Mouse (Mus musculus) heart, embryonic 13.5 days (tissue): ENCODE measurements around the gene Numb. TPM values are rescaled to one million over a fixed set of nuclear protein-coding genes. Genes with fewer than 3 reads are reported as not detected.

ENCODE experiments used
- ATAC-seq: fragments of 200-750 bp; cut with Nextera tagmentation; 2 replicates; pipeline ENCODE4 v1.8.0; 2017; ENCODE audit warnings: moderate TSS enrichment; ENCODE audit not compliant: insufficient number of reproducible peaks, low FRiP score, low TSS enrichment; ENCODE audit errors: extremely low read depth
- H3K27ac ChIP-seq: fragments of 300-500 bp; sonication (generic); replicated peaks from 2 replicates; pipeline ENCODE4 v1.5.1; 2015; ENCODE audit warnings: moderate library complexity, mild to moderate bottlenecking, inconsistent platforms
- H3K27me3 ChIP-seq: fragments of 300-500 bp; sonication (generic); replicated peaks from 2 replicates; pipeline ENCODE4 v1.6.1; 2015; ENCODE audit warnings: mild to moderate bottlenecking, inconsistent platforms
- H3K36me3 ChIP-seq: fragments of 300-500 bp; sonication (generic); 2 replicates; pipeline ENCODE4 v1.6.1; 2015; ENCODE audit warnings: mild to moderate bottlenecking, inconsistent platforms
- H3K4me1 ChIP-seq: fragments of 300-500 bp; sonication (generic); 2 replicates; pipeline ENCODE4 v1.6.1; 2015; ENCODE audit warnings: inconsistent platforms
- H3K4me2 ChIP-seq: fragments of 300-500 bp; sonication (generic); 2 replicates; pipeline ENCODE4 v1.6.1; 2015; ENCODE audit warnings: inconsistent platforms, mild to moderate bottlenecking, moderate library complexity
- H3K4me3 ChIP-seq: fragments of 300-500 bp; sonication (generic); 2 replicates; pipeline ENCODE4 v1.5.1; 2015; ENCODE audit warnings: moderate library complexity, mild to moderate bottlenecking, inconsistent platforms
- H3K9ac ChIP-seq: fragments of 300-500 bp; sonication (generic); 2 replicates; pipeline ENCODE4 v1.6.1; 2015; ENCODE audit warnings: inconsistent platforms, mild to moderate bottlenecking, moderate library complexity
- H3K9me3 ChIP-seq: fragments of 300-500 bp; sonication (generic); 2 replicates; pipeline ENCODE4 v1.6.1; 2016; ENCODE audit warnings: inconsistent platforms
- WGBS: fragments of 180-500 bp; shearing (Covaris S2); methylation state at CpG from one replicate; pipeline ENCODE4 v1.1.7; 2015; ENCODE audit warnings: mixed read lengths; 5-methylcytosine and 5-hydroxymethylcytosine counted together
- polyA plus RNA-seq: library from polyadenylated mRNA; unstranded; fragments of >200 nt; fragmentation: Nextera tagmentation; extraction: Ambion mirVana; gene quantifications from 2 replicates; pipeline ENCODE4 v1.2.1, GENCODE M21; 2015

Gene Numb
- polyA plus RNA-seq, result 28.1 and 32.2 TPM in 2 replicates

DNA sequence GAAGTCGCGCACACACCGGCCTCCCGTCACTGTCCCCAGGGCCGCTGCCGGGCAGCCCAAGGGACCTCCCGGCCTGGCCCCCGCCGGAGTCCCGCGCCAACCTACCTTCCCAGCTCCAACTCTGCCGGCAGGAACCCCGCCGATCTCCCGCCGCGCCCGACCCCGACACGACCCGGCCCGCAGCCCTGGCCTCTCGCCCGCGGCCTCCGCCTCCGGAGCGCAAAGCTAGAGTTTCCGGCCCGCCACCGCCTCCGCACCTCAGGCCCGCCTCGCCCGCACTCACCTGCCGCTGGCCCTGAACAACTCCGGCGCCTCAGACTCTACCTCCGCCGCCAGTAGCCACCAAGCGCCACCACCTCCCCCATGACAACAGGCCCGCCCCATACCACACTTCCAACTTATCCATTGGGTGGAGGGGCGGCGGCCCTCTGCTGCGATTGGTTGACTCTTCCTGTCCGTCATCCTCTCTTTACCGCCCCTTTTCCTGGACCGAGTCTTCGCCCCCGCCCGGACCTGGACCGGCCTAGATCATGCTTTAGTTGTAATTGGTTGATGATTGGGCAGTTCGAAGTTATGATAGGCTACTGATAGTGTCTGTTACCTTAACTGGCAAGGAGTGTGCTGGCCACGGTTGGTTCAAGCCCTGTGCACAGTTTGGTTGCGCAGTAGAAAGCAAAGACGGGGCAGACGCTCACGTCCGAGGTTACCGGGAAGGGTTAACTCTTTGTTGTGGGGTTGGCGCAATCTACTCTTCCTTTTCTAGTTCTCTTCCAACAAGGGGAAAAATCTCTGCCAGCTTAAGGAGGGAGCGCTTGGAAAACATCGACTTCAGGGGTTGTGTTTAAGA lies at the start of gene Numb:
Gene Numb (minus strand): TSS at position 400 of the 847 bp plus-strand sequence.
- under 1% methylated on average over 56 of the region's 63 CpGs for WGBS
- Histone ChIP-seq H3K9ac (peak within 1 kb of the TSS; percentile 96), H3K4me3 (peak within 1 kb of the TSS; percentile 92), H3K4me2 (peak within 1 kb of the TSS; percentile 80), H3K9me3 (no peaks in the 10 kb centered on the region), H3K27me3 (no peaks in the 10 kb centered on the region), H3K27ac (peak within 1 kb of the TSS; percentile 92), H3K36me3 (0 out of 2 replicates have a peak, but pooled peaks cover 6% of the 10 kb centered on the region), H3K4me1 (peaks cover 66% of the 10 kb centered on the region)
- ATAC-seq, result peak; percentile 98

DNA sequence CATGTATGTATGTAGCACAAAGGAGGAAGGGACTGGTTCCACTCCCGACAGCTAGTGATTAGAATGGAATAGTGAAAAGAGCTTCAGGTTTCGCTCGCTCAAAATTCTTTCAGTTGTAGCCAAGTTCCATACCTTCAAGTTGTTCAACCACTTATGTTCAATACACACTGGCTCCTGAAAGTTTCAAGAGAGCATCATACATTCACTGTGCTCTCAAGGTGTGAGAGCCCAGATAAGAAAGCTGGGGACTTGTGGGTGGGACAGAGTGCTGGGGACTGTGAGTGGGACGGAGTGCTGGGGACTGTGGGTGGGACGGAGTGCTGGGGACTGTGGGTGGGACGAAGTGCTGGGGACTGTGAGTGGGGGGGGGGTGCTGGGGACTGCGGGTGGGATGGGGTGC lies 43.5 kb upstream of the Numb start:
- Histone ChIP-seq H3K4me3 (no peak overlapping the region), H3K27ac (no peak overlapping the region), H3K27me3 (no peaks in the 10 kb centered on the region), H3K9me3 (no peaks in the 10 kb centered on the region), H3K4me1 (no peaks in the 10 kb centered on the region), H3K9ac (no peak overlapping the region), H3K4me2 (no peak overlapping the region), H3K36me3 (no peaks in the 10 kb centered on the region)
- no peak for ATAC-seq
- WGBS, result 70% methylated on average over 7 of the region's 7 CpGs

DNA sequence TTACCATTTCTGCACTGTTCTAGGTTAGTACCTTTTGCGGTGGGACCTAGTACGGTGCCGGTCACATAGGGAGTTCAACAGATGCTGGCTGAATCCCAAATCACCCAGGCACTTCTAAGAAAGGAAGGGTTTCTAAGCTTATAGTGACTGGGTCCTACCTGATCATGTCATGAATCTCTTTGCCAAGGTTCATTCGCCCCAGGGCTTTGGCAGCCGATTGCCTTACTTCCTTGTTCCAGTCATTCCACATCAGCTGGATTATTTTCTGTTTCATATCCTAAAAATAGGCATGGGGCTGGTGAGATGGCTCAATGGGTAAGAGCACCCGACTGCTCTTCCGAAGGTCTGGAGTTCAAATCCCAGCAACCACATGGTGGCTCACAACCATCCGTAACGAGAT lies 36.5 kb upstream of the Numb start:
- no peak for ATAC-seq
- no peak overlapping the region for H3K27ac ChIP-seq
- 88% methylated on average over 9 of the region's 9 CpGs for WGBS
- H3K4me3 ChIP-seq, result no peak overlapping the region
- H3K4me2 ChIP-seq, result no peak overlapping the region
- H3K27me3 ChIP-seq, result no peaks in the 10 kb centered on the region
- peaks cover 6% of the 10 kb centered on the region for H3K36me3 ChIP-seq
- H3K9ac ChIP-seq, result no peak overlapping the region
- peaks cover 6% of the 10 kb centered on the region for H3K4me1 ChIP-seq
- H3K9me3 ChIP-seq, result no peaks in the 10 kb centered on the region

DNA sequence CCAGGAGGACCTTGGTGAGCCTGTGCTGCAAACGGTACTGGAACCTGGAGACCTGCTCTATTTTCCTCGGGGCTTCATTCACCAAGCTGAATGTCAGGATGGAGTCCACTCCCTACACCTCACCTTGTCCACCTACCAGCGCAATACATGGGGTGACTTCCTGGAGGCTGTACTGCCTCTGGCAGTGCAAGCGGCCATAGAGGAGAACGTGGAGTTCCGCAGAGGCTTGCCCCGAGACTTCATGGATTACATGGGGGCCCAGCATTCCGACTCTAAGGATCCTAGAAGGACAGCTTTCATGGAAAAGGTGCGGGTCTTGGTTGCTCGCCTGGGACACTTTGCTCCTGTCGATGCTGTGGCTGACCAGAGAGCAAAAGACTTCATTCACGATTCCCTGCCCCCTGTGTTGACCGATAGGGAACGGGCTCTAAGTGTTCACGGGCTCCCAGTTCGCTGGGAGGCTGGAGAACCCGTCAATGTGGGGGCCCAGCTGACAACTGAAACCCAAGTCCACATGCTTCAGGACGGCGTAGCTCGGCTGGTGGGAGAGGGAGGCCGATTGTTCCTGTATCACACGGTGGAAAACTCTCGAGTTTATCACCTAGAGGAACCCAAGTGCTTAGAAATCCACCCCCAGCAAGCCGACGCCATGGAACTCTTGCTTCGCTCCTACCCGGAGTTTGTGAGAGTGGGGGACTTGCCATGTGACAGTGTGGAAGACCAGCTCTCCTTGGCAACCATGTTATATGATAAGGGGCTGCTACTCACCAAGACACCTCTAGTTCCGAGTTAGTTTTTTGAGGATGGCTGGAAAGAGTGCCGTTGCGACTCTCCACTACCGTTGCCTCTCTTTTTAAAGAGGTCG lies 30.2 kb upstream of the Numb start:
- Histone ChIP-seq H3K4me3 (peak overlapping the region; percentile 81), H3K4me1 (peaks cover 35% of the 10 kb centered on the region), H3K4me2 (peak overlapping the region; percentile 99), H3K9ac (peak overlapping the region; percentile 93), H3K36me3 (peaks cover 21% of the 10 kb centered on the region), H3K27me3 (no peaks in the 10 kb centered on the region), H3K9me3 (no peaks in the 10 kb centered on the region), H3K27ac (no peak overlapping the region)
- WGBS, result 39% methylated on average over 32 of the region's 32 CpGs
- no peak for ATAC-seq

DNA sequence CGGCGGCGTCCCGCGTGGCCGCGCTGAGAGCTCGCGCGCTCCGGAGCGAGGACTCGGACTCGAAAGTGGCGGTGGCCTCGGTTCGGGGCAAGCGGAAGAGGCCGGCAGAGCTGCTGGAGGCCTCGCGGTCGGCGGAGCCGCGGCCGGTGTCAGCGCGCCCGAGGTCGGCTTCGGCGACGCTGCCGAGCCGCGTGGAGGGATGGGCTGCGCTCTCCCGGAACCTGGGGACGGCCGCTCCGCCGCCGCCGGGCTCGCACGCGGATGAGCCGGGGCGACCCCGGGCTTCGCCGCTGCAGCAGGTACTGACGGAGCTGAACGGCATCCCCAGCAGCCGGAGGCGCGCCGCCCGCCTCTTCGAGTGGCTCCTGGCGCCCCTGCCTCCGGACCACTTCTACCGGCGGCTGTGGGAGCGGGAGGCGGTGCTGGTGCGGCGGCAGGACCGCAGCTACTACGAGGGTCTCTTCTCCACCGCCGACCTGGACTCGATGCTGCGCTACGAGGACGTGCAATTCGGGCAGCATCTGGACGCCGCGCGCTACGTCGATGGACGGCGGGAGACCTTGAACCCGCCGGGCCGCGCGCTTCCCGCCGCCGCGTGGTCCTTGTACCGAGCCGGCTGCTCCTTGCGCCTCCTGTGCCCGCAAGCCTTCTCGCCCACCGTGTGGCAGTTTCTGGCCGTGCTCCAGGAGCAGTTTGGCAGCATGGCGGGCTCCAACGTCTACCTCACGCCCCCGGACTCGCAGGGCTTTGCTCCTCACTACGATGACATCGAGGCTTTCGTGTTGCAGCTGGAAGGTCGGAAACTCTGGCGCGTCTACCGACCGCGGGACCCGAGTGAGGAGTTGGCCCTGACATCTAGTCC lies 29.3 kb upstream of the Numb start:
- Histone ChIP-seq H3K4me2 (peak overlapping the region; percentile 99), H3K9me3 (no peaks in the 10 kb centered on the region), H3K27me3 (no peaks in the 10 kb centered on the region), H3K9ac (peak overlapping the region; percentile 93), H3K4me1 (peaks cover 37% of the 10 kb centered on the region), H3K36me3 (peaks cover 21% of the 10 kb centered on the region), H3K27ac (peak overlapping the region; percentile 78), H3K4me3 (peak overlapping the region; percentile 81)
- peak; percentile 35; the same call in 1 of the 2 replicates for ATAC-seq
- under 1% methylated on average over 108 of the region's 116 CpGs for WGBS

DNA sequence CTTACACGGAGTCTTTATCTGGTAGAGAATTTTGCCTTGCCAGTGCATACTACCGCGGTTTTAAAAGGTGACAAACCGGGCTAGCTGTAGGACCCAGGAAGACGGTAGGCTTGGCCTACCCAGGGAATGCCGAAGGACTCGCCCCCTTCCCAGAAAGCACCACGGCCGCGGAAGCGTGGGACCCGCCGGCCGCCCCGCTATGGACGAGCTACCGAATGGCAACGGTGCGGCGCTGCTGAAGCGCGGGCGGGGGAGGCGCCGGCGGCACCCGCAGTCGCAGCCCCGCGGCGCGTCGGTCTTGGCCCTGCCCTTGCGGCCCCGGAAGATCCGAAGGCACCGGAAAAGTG lies 28.7 kb upstream of the Numb start, which contains the start of gene Riox1:
Gene Riox1 (plus strand): TSS at position 116 of the 347 bp plus-strand sequence.
- peaks cover 21% of the 10 kb centered on the region for H3K36me3 ChIP-seq
- H3K4me3 ChIP-seq, result peak within 1 kb of the TSS; percentile 81
- peaks cover 37% of the 10 kb centered on the region for H3K4me1 ChIP-seq
- H3K27ac ChIP-seq, result peak within 1 kb of the TSS; percentile 78
- peak; percentile 74 for ATAC-seq
- no peaks in the 10 kb centered on the region for H3K9me3 ChIP-seq
- WGBS, result under 1% methylated on average over 37 of the region's 37 CpGs
- peak within 1 kb of the TSS; percentile 93 for H3K9ac ChIP-seq
- H3K27me3 ChIP-seq, result no peaks in the 10 kb centered on the region
- peak within 1 kb of the TSS; percentile 99 for H3K4me2 ChIP-seq

GRCm38 (mm10) chr12:83949776-83950492 lies 28.2 kb upstream of the Numb start:
- ATAC-seq, result no peak
- Histone ChIP-seq H3K9me3 (no peaks in the 10 kb centered on the region), H3K27ac (peak overlapping the region; percentile 78; the same call in 1 of the 2 replicates), H3K36me3 (peaks cover 21% of the 10 kb centered on the region), H3K9ac (peak overlapping the region; percentile 93), H3K27me3 (no peaks in the 10 kb centered on the region), H3K4me1 (peaks cover 37% of the 10 kb centered on the region), H3K4me2 (peak overlapping the region; percentile 99), H3K4me3 (peak overlapping the region; percentile 81)
- 22% methylated on average over 11 of the region's 11 CpGs for WGBS

GRCm38 (mm10) chr12:83949043-83949442 lies 27.3 kb upstream of the Numb start:
- Histone ChIP-seq H3K9me3 (no peaks in the 10 kb centered on the region), H3K27ac (no peak overlapping the region), H3K36me3 (peaks cover 21% of the 10 kb centered on the region), H3K4me1 (peaks cover 37% of the 10 kb centered on the region), H3K9ac (no peak overlapping the region), H3K4me3 (no peak overlapping the region), H3K27me3 (no peaks in the 10 kb centered on the region), H3K4me2 (peak overlapping the region; percentile 99; the same call in 1 of the 2 replicates)
- no peak for ATAC-seq
- 47% methylated on average over 4 of the region's 4 CpGs for WGBS

GRCm38 (mm10) chr12:83947260-83947811 lies 25.6 kb upstream of the Numb start:
- Histone ChIP-seq H3K27me3 (no peaks in the 10 kb centered on the region), H3K36me3 (peaks cover 5% of the 10 kb centered on the region), H3K4me2 (no peak overlapping the region), H3K4me1 (peaks cover 22% of the 10 kb centered on the region), H3K27ac (peak overlapping the region; percentile 67), H3K4me3 (no peak overlapping the region), H3K9ac (no peak overlapping the region), H3K9me3 (no peaks in the 10 kb centered on the region)
- ATAC-seq, result no peak
- 64% methylated on average over 8 of the region's 8 CpGs for WGBS

DNA sequence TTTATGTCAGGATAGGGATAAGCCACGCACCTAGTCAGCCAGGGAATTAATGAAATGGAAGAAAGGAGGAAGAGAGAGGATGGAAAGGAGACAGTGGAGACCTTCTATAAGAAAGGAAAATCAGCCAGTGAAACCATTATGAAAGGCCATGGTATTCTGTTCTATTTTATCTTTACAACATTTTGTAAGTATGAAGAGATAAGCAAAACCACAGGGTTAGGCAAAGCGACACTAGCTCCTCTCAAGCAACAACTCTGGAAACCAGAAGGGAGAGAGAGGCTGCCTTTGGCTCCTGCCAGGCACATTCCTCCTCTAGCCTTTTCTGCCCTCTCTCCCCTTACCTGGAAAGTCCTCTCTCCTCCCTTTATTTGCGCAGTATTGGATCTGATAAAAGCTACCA lies 20.2 kb upstream of the Numb start:
- Histone ChIP-seq H3K4me2 (no peak overlapping the region), H3K9me3 (no peaks in the 10 kb centered on the region), H3K9ac (no peak overlapping the region), H3K4me1 (0 out of 2 replicates have a peak, but pooled peaks cover 2% of the 10 kb centered on the region), H3K36me3 (no peaks in the 10 kb centered on the region), H3K27ac (no peak overlapping the region), H3K27me3 (no peaks in the 10 kb centered on the region), H3K4me3 (no peak overlapping the region)
- ATAC-seq, result no peak
- 65% methylated on average over 3 of the region's 3 CpGs for WGBS
